Mouse (Mus musculus) neural tube, postnatal 0 days (tissue): ENCODE data around the gene St6galnac5. TPM values are rescaled to one million over a fixed set of nuclear protein-coding genes. Genes with fewer than 3 reads are reported as not detected.

Experiments
- polyA plus RNA-seq: library from polyadenylated mRNA; unstranded; fragments of >200 nt; fragmentation: Nextera tagmentation; extraction: Ambion mirVana; gene quantifications from 2 replicates; pipeline ENCODE4 v1.2.1, GENCODE M21; 2015

St6galnac5 gene
- 10.5 and 13.3 TPM in 2 replicates for polyA plus RNA-seq

DNA sequence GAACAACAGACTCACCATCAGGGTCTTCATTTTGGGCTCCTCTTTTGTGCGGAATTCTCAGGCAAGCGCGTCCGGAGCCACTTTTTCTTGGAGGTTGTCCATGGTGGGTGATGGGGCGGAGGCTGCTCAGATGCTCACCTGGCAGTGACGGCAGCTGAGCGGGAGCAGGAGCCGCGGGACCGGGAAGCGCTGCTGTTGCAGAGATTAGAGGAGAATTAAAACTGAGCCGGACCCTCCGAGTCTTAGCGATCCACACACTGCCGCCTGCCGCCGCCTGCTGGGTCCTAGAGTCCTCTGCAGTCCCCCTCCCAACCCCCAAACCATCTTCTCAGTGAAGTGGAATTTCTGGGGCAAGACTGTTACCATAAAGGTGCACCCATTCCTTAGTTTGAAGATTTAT lies at the start of gene St6galnac5:
TSS of gene St6galnac5 (minus strand) at position 259 of the 400 bp plus-strand sequence.

